Mouse (Mus musculus): Measurements from ENCODE around the gene Hoxc8. TPM values are rescaled to one million over a fixed set of nuclear protein-coding genes. Genes with fewer than 3 reads are reported as not detected.

Gene Hoxc8
- total RNA-seq, 1 experiment from 2014 or later, result 20.1 TPM

- DNase-seq, result no peak
Observed at GRCm38 (mm10) chr15:102965003-102965891, 25.2 kb upstream of the Hoxc8 start.

DNA sequence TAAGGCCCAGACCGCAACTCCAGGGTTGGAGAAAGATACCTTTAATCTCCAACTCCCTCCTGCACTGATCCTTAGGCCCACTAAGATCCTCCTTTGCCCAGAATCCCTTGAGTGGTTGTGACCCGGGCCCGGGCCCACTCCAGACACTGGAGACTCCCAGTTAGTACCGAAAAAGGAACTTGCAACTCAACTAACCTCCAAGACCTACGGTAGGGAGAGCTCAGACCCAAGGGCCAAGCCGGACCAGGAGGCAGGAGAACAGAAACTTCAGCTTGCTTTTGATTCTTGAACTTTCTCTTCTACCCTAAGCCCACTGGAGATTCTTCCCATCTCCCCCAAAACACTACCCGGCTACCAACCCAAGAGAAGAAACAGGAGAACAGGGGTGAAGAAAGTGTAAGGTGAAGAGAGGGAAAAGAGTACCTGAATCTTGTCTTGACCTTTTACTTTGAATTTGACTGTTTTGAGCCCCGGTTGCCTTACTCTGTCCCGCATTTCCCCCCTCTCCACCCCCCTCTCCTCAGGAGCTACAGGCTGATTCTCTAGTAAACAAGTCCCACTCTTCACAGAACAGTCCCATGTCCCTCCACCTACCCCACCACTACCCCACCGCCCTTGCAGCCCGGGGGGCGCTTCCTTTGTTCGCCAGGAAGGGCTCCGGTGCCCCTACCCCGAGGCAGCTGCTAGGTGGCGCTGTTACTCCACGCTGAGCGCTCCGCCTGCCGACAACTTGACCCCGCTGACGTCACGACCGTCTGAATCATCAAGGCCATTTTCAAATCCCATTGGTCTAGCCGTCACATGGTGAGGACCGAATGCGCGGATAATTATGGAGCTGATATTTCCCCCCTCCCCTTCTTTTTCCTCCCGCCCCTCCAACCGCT lies 24.3 kb upstream of the Hoxc8 start:
- peak; percentile 94 for DNase-seq

DNA sequence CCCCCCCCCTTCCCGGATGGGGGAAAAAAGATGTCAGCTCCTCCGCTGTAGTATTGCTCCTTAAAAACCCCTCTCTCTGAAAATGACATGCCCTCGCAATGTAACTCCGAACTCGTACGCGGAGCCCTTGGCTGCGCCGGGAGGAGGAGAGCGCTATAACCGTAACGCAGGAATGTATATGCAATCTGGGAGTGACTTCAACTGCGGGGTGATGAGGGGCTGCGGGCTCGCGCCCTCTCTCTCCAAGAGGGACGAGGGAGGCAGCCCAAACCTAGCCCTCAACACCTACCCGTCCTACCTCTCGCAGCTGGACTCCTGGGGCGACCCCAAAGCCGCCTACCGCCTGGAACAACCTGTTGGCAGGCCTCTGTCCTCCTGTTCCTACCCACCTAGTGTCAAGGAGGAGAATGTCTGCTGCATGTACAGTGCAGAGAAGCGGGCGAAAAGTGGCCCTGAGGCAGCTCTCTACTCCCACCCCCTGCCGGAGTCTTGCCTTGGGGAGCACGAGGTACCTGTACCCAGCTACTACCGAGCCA lies 23.6 kb upstream of the Hoxc8 start, which contains the start of gene Hoxc10:
TSS of gene Hoxc10 (plus strand) at position 21 of the 536 bp plus-strand sequence.
- no peak for DNase-seq

DNA sequence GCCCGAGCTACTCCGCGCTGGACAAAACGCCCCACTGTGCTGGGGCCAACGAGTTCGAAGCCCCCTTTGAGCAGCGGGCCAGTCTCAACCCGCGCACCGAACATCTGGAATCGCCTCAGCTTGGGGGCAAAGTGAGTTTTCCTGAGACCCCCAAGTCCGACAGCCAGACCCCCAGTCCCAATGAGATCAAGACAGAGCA lies 23.2 kb upstream of the Hoxc8 start, which contains the start of gene Hoxc5:
TSS of gene Hoxc5 (plus strand) at position 132 of the 199 bp plus-strand sequence.
- no peak for DNase-seq

- no peak for DNase-seq
Observed at GRCm38 (mm10) chr15:102967511-102968397, 22.7 kb upstream of the Hoxc8 start.

DNA sequence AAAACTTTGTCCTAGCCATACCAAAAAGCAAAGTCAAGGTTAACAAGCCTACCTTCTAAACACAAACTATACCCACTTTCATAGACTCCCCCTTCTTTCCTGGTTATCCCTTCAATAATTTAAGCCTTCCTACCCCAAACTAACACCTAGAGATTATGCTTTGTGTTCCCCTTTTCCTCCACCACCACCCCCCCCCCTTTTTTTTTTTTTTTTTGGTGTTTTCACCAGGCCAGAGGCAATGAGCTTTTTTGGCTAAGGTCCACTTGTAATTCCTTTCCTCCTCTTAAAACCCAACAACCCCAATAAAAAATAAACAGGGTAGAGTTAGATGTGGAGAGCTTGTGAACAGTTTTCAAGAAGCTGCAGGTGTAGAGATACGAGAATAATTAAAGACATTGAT lies 21.1 kb upstream of the Hoxc8 start:
- DNase-seq, result no peak

- DNase-seq, result no peak
Observed at GRCm38 (mm10) chr15:102970740-102971139, 19.7 kb upstream of the Hoxc8 start.

DNA sequence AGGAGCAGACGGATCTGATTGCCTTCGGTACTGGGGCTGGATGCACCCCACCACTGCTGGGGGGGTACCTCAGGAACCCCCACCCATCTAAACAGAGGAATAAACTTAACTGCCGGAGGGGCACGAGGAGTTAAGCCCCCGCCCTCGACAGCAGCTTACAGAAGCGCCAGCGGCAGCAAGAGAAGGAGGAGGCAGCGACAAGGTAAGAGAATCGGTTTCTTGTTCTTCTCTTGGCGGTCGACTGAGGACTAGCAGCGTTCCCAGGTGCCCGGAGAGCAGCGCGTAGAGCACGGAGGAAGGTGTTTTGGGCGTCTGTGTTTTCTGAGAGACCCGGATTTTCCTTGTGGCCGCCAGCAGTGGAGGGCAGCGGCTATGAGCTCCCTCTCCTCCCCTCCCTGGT lies 18.2 kb upstream of the Hoxc8 start:
- no peak for DNase-seq

DNA sequence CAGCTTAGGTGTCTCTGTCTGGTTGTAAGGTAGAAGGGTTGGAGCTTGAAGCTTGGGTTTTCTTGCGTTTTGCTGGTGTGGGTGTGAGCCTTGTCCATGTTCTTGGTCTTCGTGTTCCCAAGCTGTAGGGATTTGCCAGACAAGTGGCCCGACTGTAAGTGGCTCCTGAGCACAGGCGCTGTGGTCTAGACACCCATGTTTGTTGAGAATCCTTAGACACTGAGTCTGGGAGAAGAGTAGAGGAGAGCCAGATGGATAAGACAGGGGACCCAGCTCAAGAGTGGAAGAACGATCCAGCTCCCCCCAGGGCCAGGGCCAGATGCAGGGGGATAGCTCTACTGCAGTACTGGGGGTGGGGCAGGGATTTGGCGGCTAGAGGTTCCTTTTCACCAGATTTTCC lies 17.7 kb upstream of the Hoxc8 start:
- DNase-seq, result no peak

- DNase-seq, result no peak
Observed at GRCm38 (mm10) chr15:102975034-102975433, 15.4 kb upstream of the Hoxc8 start.

DNA sequence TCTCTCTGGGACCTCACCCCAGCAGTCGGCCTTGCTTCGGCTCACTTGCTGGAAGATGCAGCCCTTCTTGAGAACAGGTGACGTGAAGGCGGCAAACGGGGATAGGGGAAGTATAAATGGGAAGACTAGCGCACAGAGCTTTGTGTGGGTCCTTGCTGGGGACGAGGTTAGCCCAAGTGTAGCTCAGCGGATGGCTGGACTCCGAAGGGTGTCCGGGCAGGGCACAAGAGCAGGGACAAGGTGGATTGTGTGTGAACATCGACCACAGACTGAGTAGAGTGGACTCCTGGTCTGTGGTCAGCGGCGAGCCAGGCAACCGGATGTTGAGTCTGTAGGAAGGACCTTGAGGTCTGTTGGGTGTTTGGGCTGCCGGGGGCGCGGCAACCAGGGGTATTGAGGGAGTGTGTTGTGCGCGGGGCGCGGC lies 14.7 kb upstream of the Hoxc8 start:
- DNase-seq, result no peak

GRCm38 (mm10) chr15:102976171-102976570 lies 14.2 kb upstream of the Hoxc8 start, which contains the start of gene Hoxc9:
TSS of gene Hoxc9 (plus strand) at chr15:102976439.
- DNase-seq, result no peak

- DNase-seq, result peak; percentile 24
Observed at GRCm38 (mm10) chr15:102976631-102977422, 13.6 kb upstream of the Hoxc8 start.

DNA sequence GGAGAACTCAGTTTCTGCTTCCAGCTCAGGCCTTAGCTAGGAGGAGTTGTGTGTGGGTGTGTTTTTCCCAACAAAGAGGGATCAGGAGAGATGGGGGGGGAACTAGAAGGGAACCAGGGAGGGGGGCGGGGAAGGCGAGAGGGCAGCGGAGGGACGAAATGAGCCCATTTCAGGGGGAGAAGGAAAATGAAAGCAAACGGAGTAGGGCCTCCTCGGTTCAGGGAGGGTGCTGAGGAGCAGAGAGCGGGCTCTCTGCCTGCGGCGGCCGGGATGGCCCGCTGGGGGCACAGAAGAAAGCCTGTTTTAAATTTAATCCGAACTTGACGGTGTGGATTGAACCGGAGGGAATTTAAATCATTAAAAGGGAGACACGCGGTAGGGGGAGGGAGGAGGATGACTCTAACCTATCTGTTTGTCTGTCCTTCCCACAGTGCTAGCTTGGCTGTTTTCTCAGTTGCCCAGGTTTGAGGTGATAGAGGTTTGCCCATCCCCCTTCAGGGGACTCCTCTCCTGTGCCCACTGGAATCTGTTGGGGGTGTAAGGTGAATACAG lies 12.9 kb upstream of the Hoxc8 start:
- DNase-seq, result no peak

- DNase-seq, result no peak
Observed at GRCm38 (mm10) chr15:102978615-102979515, 11.5 kb upstream of the Hoxc8 start.

DNA sequence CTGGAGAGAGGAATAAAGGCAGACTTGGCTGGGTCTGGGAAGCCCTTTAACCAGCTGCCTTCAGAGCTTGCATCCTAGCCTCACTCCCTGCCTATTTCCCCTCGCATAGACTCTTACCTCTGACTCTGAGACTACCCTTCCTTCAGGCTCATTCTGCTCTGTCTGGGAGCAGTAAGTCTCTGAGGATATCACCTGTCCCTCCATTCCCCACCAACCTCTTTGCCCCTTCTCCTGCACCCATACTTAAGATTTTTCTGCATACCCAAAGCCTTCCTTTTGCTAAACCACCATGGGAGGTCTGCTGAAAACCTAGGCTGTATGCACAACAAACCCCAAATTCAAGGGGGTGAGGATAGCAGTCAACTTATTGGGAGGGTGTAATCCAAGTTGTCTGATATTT lies 10.5 kb upstream of the Hoxc8 start:
- no peak for DNase-seq

DNA sequence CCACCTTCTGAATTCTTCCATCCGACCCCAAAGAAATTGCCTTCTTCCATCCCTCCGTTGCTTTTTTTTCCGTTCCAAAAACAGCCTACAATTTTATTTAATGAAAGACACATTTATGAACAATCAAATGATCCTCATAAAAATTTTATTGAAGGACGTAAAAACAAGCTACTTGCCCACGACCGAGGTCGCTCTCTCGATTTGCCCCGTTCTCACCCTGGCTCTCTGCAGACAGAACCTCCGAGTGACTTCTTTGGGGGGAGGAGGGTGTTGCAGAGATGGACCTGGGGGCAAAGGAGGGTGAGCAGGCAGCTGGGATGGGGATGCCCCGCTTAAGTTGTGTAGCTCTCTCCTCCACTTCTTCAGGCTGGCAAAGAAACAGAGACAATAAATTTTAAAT lies 10.1 kb upstream of the Hoxc8 start:
- no peak for DNase-seq

- no peak for DNase-seq
Observed at GRCm38 (mm10) chr15:102980912-102981311, 9.5 kb upstream of the Hoxc8 start.
